Mouse (Mus musculus) lung, adult 18-20 months (tissue): Measurements from ENCODE around the gene Olfr1110.
"Not testable (repeated sequence)": the region's sequence is repeated elsewhere in the genome, so short reads cannot be mapped to it uniquely, and the experiment has no call there.

Experiments
- DNase-seq, 2 experiments: peaks; one replicate each; pipeline ENCODE4 v3.0.0; 2022; ENCODE audit warnings: mixed read lengths in 2 of 2

Gene Olfr1110

GRCm38 (mm10) chr2:87140200-87140599 lies at the start of gene Olfr1110:
Gene Olfr1110 (minus strand): TSS chr2:87140300.
- DNase-seq = no peak

- no peak for DNase-seq
Measured at GRCm38 (mm10) chr2:87187498-87187897, 47.4 kb upstream of the Olfr1110 start, which contains the start of gene Olfr1112. Gene Olfr1112 (plus strand): TSS chr2:87187798.

- not testable (repeated sequence) for DNase-seq
Measured at GRCm38 (mm10) chr2:87167731-87168130, 27.6 kb upstream of the Olfr1110 start.

DNA sequence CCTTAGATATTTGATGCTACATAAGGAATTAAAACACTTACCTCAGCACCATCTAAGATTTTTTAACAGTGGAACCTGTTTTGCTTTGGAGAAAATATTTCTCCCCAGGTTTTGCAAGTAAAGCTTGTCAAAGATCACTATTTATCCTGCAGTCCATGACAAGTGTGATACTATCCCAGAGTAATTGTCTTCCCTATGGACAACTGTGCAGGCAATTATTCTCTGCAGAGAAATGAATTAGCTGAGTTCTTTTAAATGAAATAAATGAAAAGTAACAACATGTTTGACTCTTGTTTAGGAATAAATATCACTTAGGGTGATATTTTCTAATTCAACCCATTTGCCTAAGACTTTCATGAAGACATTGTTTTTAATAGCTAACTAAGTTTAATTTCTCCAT lies 12.4 kb upstream of the Olfr1110 start, which contains the start of gene Olfr1111:
Olfr1111 (minus strand) TSS at position 101 of the 400 bp plus-strand sequence.
- no peak for DNase-seq

DNA sequence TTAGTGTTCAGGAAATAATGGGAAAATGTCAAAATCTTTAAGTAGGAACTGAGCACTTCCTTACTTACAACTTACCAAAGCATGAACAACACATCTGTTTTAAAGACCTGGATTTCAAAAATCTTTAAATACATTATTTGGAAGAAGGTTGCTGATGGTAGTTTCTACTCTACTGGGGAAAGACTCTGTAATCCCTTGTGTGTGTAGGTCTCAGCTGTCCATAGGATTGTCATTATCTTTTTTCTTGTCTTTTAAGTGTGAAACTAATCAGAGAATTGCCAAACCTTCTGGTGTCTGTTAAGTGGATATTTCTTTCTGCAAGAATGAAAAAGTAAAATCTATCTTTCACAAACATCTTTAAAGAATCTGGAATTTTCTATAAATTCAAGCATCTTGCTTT lies 25.6 kb downstream of the Olfr1110 start, which contains the start of gene Olfr259:
Olfr259 (minus strand) TSS at position 101 of the 400 bp plus-strand sequence.
- DNase-seq = no peak

DNA sequence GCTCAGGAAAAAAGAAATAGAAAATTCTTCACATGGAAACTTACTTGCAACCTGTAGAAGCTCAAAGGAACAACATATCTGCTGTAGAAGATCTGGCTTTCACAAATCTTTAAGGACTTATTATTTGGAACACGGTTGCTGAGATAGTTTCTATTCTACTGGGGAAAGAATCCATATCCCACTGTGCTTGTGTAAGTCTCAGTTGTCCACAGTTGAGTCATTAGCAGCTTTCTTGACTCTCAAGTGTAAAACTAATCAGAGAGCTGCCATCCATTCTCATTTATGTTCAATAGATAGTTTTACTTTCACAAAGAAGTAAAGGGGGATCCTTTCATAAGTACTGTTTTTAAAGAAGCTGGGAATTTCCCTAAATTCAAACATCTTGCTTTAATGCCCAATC lies 44.2 kb downstream of the Olfr1110 start, which contains the start of gene Olfr1109:
Olfr1109 (minus strand) TSS at position 101 of the 400 bp plus-strand sequence.
- DNase-seq = no peak
